Mouse (Mus musculus) spleen, adult 2 months (tissue): ENCODE measurements around the gene Fam20b.
A peak's percentile ranks its signal among the peaks of the same experiment; 100 is the strongest.

Experiments
- CTCF ChIP-seq: fragments of 200-500 bp; IDR thresholded peaks from 2 replicates; pipeline ENCODE4 v1.5.1; 2011; ENCODE audit warnings: mild to moderate bottlenecking, inconsistent platforms; ENCODE audit not compliant: insufficient read depth, insufficient read length, insufficient replicate concordance; ENCODE audit errors: extremely low read depth
- POLR2A ChIP-seq: fragments of 200-500 bp; IDR thresholded peaks from 2 replicates; pipeline ENCODE4 v1.6.1; 2011; ENCODE audit warnings: low read depth, low read length, inconsistent platforms

DNA sequence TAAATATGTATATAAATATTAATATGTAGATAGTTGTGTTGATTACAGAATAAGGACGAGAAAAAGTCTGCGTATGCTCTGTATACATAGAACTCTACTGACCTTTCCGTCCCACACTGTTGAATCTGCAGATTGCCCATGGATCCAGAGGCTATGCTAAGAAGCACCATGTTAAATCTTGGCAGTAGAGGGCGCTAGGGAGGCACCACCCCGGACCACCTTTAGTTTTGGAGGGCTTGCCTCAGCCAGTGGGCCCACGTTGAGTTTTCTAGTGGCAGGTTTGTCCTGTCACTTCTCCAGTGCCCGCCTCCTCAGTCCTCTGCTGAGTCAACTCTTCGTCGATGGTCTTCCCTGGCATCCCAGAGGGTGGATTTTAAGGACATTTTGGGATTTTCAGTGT lies 11.9 kb upstream of the Fam20b start:
- TF ChIP-seq CTCF (peak; percentile 17; the same call in 1 of the 2 replicates), POLR2A (no peak)
